Mouse (Mus musculus): ENCODE measurements around the gene Cdc14a.

- no peak for TF ChIP-seq POLR2A (IDR thresholded peaks at IDR 0.05; ENCODE audit: borderline replicate concordance, extremely low read depth, insufficient read depth, insufficient read length, poor library complexity, severe bottlenecking)
- TF ChIP-seq CTCF (IDR thresholded peaks at IDR 0.05; ENCODE audit: borderline replicate concordance, extremely low read depth, insufficient read depth, insufficient read length) = no peak
These were observed 49.3 kb downstream of the Cdc14a start for GRCm38 (mm10) chr3:116374486-116374885.
